Mouse (Mus musculus) embryonic stem cell, embryonic (primary cell): Measurements from ENCODE around the gene Rnf151.

Source experiments
- CTCF ChIA-PET, 4 experiments: fragments of 300-600 bp in 2 of 4; fragments of 350-600 bp in 2 of 4; sonication (Branson Sonifier 250); formaldehyde crosslinking; loops; one replicate each; lab custom pipeline; 2022; ENCODE audit warnings: inconsistent platforms in 2 of 4; lab: Charles Lee
- POLR2A ChIA-PET, 4 experiments: fragments of 300-600 bp in 2 of 4; fragments of 350-600 bp in 2 of 4; sonication (Branson Sonifier 250); formaldehyde crosslinking; loops; one replicate each; lab custom pipeline; 2022; ENCODE audit warnings: antibody characterized with exemption in 4 of 4, inconsistent platforms in 1 of 4; lab: Charles Lee

The Rnf151 gene

DNA sequence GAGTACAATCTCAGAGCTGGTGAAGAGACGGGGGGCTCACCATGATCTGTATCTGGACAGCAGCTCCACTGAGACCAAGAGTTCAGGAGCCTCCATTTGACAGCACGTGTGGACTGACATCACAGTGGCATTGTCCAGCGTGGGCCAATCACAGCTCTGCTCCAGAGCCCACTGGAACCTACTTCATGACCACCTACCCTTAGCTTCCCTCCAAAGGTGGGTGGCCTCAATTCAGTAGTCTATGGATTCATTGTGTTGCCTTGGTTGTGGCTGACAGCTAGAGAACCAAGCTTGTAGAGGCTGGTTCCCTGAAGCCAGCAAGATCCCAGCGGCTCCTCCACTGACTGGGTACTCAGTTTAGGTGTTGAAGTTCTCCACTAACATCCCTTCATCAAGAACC, at the start of gene Rnf151, which contains the start of gene Rps2:
TSS of gene Rnf151 (minus strand) at position 121 of the 400 bp plus-strand sequence.
TSS of gene Rps2 (plus strand) at position 174 of the 400 bp plus-strand sequence.
- POLR2A ChIA-PET, result interaction anchor here (0.5 to 14.7 kb wide), 55 partner anchors 7 to 467 kb away, joined by 3 to 268 read pairs (median 4); partner anchors contain the start of genes Tbl3 (in 4 of the 4), Traf7 (in 3 of the 4), Msrb1 (in 2 of the 4) and Nthl1 (in 2 of the 4)
- CTCF ChIA-PET, result interaction anchor here in 3 of 4 experiments (0.7 to 1.2 kb wide), 5 partner anchors 7 to 42 kb away, joined by 3 to 4 read pairs (median 3); partner anchors contain the start of gene Rpl3l (in 1 of the 3)

DNA sequence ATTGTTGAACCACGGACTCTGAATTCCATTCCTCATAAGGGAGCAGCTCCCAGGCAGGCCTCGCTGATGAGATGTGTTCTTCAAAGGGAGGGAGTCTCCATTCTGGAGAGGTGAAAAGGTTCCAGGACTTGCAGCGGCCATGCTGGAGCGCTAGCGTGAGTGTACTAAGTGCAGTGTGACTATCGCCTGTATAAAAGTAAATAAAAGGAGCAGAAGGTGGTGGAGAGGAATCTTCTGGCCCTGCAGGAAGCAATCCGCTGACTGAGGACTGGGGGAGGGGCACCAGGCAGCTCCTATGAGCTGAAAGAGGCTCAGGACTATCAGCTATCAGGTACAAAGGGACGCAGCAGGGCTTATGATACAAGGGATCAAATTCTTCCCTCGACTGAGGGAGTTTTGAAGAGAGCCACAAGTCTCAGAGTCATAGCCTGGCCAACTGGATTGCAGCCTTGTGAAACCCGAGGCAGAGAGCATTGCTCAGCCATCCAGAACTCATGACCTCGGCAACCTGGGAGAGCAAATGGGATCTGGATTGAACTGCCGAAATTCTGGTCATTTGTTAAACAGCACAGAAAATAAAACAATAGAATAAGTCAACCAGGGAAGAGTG, 48.5 kb upstream of the Rnf151 start:
- ChIA-PET CTCF (interaction anchor here in 1 of 4 experiments (0.5 to 0.7 kb wide), 2 partner anchors 45 to 74 kb away, joined by 3 to 9 read pairs; no protein-coding TSS in a partner anchor), POLR2A (interaction anchor here in 2 of 4 experiments (1.0 to 1.6 kb wide), 5 partner anchors 15 to 312 kb away, joined by 3 to 5 read pairs (median 3); partner anchors contain the start of genes Fahd1 (in 1 of the 2) and Msrb1 (in 1 of the 2))

DNA sequence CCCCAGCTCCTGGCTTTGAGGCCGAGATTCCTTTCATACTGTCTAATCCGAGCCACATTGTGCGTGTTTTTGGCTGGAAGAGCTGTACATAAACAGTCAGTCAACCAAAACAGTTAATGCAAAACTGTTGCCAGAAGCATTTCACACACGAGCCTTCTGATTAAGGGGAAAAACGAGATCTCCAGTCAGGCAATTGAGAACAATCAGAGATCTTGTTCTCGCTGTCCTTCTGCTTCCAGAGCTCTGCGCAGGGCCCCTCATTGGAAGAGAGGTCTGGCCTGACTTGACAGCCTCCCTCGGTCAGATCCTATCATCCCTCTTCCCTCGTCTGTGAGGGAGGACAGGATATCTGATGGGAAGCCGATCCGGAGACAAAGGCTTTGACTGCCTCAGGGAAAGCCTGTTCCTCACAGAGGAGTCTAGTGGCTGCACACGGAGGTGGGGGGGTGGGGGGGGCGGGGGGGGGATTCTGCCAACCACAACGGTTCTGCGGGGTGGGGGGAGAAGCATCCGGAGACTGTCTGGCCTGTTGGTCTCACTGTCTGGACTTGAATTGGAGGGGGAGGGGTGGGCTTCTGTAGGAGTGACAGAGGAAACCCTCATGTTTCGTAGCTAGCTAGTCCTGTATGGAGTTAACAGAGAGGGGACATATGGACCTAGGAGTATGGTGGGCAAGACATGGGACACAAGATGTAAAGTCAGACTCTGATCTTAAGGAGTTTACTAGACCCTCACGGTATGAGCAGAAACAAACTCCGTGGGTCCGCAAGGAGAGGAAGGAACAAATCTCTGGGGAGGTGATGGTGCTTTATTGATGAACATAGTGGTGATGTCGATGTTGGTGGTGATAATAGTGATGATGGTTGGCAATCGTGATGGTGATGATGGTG, 47.4 kb upstream of the Rnf151 start:
- ChIA-PET CTCF (interaction anchor here in 2 of 4 experiments (0.8 to 1.7 kb wide), 2 partner anchors 8 to 9 kb away, joined by 3 to 4 read pairs; no protein-coding TSS in a partner anchor), POLR2A (interaction anchor here in 1 of 4 experiments (0.9 to 1.6 kb wide), 4 partner anchors 13 to 311 kb away, joined by 3 to 5 read pairs (median 4); partner anchors contain the start of genes Fahd1 and Hs3st6)

DNA sequence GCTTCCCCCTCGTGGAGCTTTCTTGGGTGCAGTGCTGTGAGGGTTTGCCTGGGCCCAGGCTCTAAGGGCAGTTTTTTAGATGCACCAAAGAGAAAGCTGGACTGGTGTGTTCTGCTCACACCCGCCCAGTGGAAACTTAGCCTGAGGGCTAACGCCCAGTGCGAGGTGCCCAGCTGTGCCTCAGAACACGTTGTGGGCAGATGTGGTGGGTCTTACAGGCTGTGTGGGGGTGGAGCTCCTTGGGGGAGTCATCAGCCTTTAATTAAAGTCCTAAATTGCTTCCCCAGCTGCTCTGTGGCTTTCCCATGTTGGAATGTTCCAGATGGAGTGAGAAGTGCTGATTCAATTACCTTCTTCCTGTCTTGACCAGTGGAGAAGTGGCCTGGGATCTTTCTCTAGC, 43.3 kb upstream of the Rnf151 start:
- ChIA-PET POLR2A (interaction anchor here in 3 of 4 experiments (0.7 to 1.7 kb wide), 8 partner anchors 9 to 225 kb away, joined by 3 to 7 read pairs (median 4); partner anchors contain the start of genes Hs3st6 (in 3 of the 3), Eme2 (in 1 of the 3), Mrps34 (in 1 of the 3) and Spsb3 (in 1 of the 3)), CTCF (interaction anchor here in 3 of 4 experiments (0.7 to 2.1 kb wide), 8 partner anchors 11 to 57 kb away, joined by 3 to 15 read pairs (median 4); no protein-coding TSS in a partner anchor)

DNA sequence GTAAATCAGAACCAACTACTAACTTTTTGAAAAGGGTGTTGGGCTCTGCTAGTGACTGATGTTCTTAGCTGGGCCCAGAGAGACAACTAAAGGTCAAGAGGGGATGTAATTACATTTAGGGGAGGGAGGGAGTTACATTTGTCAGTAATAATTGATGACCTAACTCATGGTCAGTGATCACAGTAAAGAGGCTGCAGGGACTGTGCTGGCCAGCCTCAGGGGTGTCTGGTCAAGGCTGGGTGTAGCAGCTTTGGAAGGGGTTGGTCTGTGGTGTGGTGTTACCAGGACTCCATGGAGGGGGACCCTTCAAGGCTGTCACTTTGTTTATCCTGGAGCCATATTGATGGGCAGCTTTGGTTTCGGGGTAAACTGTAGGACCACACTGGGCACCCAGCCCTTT, 39.5 kb upstream of the Rnf151 start:
- ChIA-PET POLR2A (interaction anchor here in 2 of 4 experiments (0.9 to 1.7 kb wide), 3 partner anchors 12 to 82 kb away, joined by 3 to 6 read pairs (median 3); partner anchors contain the start of gene Hagh (in 1 of the 2)), CTCF (interaction anchor here in 3 of 4 experiments (0.5 to 1.4 kb wide), 5 partner anchors 10 to 43 kb away, joined by 3 to 6 read pairs (median 4); partner anchors contain the start of gene Rpl3l (in 1 of the 3))

DNA sequence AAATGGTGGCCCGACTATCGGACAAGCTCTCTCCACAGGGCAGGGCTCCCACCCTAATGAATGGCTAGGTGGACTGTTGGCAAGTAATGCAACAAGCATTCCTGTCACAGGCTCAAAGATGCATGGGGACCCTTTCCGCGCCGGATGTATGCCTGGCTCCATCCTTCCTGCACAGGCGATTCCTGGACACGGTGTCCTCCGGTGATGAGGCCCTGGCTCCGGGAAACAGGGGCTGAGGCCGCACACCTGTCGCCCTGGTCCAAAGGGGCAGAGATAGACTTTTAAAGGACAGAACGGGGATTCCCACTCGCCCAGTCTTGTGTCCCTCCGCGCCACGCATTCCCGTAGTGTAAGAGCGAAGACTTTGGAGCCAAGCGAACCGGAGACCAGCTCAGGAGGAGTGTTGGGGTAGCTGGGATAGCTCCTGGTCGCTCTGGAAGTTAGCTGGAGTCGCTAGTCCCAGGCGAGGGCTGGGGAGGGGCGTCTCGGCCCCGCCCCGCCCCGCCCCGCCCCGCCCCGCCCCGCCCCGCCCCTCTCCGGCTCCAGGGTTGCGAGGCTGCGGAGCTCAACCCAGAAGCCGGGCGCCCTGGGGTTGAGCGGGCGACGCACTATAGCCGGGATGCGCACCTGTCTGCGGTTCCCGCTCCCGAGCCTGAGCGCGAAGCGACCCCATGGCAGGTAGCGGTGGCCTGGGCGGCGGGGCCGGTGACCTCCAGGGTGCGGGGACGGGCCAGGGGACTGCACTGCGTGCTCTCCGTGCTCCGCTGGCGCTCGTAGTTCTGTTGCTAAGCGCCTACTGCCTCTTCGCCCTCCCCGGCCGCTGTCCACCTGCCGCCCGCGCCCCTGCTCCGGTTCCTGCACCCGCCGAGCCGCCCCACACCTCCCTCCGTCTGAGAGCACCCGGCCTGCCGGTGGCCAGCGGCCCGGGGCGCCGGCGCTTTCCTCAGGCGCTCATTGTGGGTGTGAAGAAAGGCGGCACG, 34.8 kb upstream of the Rnf151 start, which contains the start of gene Hs3st6:
TSS of gene Hs3st6 (plus strand) at position 574 of the 980 bp plus-strand sequence.
- ChIA-PET POLR2A (interaction anchor here in 3 of 4 experiments (0.6 to 3.6 kb wide), 45 partner anchors 8 to 818 kb away, joined by 3 to 18 read pairs (median 4); partner anchors contain the start of genes Meiob (in 3 of the 3), Fahd1 (in 2 of the 3), Msrb1 (in 2 of the 3) and Spsb3 (in 2 of the 3)), CTCF (interaction anchor here in 2 of 4 experiments (0.6 to 1.6 kb wide), 6 partner anchors 16 to 48 kb away, joined by 3 to 4 read pairs (median 3); partner anchors contain the start of gene Msrb1 (in 1 of the 2))

DNA sequence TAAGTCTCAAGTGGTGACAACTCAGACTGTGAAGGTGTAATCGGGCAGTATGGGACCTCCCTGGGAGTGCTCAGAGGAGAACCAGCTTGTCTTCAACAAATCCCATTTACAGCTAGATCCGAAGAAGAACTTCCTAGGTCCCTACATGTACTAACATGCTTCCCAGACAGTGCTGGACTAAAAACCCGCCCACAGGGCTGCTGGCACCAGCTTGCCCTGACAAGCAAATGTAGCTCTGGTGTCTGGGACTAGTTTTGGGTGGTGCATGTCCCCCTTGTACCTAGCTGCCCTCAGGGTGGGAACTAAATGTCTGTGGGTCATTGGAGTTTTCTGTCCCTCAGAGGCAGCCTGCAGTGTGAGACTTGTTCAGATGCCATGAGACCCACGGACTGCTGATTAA, 33.7 kb upstream of the Rnf151 start:
- ChIA-PET CTCF (interaction anchor here in 2 of 4 experiments (0.6 to 1.6 kb wide), 5 partner anchors 15 to 99 kb away, joined by 3 read pairs; partner anchors contain the start of genes Fahd1 (in 1 of the 2) and Msrb1 (in 1 of the 2)), POLR2A (interaction anchor here in 3 of 4 experiments (0.6 to 3.6 kb wide), 20 partner anchors 15 to 580 kb away, joined by 3 to 18 read pairs (median 5); partner anchors contain the start of genes Fahd1 (in 2 of the 3), Msrb1 (in 2 of the 3), Cramp1l (in 1 of the 3) and Ift140 (in 1 of the 3))

DNA sequence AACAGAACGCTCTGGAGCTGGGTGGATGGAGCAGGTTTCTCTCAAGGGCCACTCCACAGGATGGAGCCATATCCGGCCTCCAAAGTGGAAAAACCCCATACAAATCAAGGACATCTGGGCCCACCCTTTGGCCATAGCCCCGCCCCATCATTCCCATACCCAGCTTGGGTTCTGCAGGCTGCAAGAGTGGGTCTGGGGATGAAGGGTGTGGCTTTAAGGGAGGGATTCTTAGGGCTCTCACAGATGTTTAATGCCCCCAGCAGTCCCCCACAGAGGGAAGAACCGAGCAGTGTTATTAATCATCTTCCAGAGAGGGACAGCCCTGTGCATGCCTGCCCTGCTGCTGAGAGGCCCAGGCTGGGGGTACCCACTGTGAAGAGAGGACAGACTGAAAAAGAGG, 29.1 kb upstream of the Rnf151 start:
- ChIA-PET CTCF (interaction anchor here in 2 of 4 experiments (0.6 to 1.1 kb wide), 9 partner anchors 14 to 135 kb away, joined by 3 to 5 read pairs (median 4); partner anchors contain the start of gene Hagh (in 1 of the 2)), POLR2A (interaction anchor here in 3 of 4 experiments (1.0 to 2.0 kb wide), 10 partner anchors 11 to 140 kb away, joined by 3 to 7 read pairs (median 4); partner anchors contain the start of genes Meiob (in 2 of the 3), Msrb1 (in 1 of the 3), Nubp2 (in 1 of the 3) and Spsb3 (in 1 of the 3))

DNA sequence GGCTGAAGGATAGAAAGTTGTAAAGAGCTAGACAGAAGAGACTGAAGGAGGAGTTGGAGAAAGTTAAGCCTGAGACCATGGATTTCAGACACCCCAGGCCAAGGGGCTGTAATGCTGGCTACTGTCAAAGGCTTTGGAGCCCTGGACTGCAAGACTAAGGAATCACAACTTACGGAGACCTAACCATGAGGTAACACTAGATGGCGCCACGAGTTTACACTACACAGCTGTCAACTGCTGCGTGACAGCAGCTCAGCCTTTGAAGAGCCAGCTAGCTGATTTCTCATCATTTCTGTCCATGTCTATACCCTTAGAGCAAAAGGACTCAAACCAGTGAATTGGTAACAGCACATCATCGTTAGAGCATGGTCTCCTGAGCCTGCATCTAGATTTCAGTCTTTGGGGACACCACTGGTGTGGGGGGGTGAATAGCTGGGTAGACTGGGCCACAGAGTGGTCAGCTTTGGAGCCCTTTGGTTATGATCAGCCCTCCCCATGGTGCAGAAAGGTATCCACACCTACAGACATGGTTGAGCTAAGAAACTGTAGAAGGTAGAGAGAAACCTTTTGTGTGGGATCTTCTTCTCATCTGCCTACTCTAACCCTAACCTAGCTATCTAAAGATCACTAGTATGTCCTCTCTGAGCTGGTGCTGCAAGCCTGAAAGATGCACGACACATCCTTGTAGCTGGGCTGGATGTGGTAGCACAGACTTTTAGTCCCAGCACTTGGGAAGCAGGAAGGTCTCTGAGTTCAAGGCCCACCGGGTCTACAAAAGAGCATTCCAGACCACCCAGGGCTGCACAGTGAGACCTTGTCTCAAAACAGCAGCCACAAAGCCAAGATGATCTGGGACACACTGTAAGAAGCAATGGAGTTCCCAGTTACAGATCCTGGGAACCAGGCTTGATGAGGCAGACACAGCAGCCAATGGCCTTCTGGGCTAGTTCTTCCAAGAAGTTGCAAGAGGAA, 27.9 kb upstream of the Rnf151 start:
- POLR2A ChIA-PET, result interaction anchor here (0.5 to 2.5 kb wide), 36 partner anchors 8 to 1462 kb away, joined by 3 to 12 read pairs (median 4); partner anchors contain the start of genes Msrb1 (in 3 of the 4), Traf7 (in 3 of the 4), Fahd1 (in 2 of the 4) and Arhgdig (in 1 of the 4)
- CTCF ChIA-PET, result interaction anchor here (0.5 to 1.9 kb wide), 66 partner anchors 9 to 675 kb away, joined by 3 to 19 read pairs (median 3); partner anchors contain the start of genes Eme2 (in 3 of the 4), Meiob (in 3 of the 4), Mrps34 (in 3 of the 4) and Fahd1 (in 2 of the 4)

DNA sequence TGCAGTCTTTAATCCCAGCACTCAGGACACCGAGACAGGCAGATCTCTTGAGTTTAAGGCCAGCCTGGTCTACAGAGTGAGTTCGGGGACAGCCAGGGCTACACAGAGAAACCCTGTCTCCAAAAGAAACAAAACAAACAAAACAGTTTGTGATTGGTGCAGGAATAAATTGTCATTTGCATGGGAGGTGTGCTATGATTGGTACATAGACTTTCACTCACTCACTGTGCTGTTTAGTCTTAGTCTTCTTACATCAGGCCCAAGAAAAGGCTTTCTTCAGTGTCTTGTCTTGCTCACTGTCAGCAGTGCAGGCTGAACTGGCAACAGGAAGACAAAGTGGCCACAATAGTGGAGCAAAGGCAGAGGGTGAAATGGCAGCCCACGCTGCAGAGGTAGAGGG, 26.5 kb upstream of the Rnf151 start:
- ChIA-PET POLR2A (interaction anchor here in 3 of 4 experiments (0.5 to 2.5 kb wide), 5 partner anchors 8 to 216 kb away, joined by 3 to 12 read pairs (median 10); partner anchors contain the start of genes Msrb1 (in 2 of the 3), Fahd1 (in 1 of the 3) and Traf7 (in 1 of the 3)), CTCF (interaction anchor here in 2 of 4 experiments (1.1 to 1.6 kb wide), 2 partner anchors 14 to 18 kb away, joined by 3 to 4 read pairs; no protein-coding TSS in a partner anchor)

DNA sequence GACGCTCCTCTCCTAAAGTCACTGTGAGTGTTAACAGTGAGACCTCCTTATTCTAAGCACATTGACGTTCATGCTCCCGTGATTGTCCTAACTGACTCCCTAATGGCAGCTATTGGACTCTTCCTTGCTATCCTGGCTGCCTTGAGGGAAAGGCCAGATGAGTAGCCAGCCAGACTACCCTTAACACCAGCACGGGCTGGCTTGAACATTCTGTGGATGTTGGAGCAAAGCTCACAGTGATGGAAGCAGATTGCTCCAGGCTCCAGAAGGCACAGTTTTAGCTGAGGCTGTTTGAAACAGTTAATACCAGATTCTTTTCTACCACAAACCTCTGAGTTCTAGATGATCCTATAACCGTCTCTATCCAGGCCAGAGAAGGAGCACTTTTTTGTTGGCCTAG, 26.0 kb upstream of the Rnf151 start:
- ChIA-PET POLR2A (interaction anchor here in 2 of 4 experiments (1.6 to 2.5 kb wide), 2 partner anchors 7 to 12 kb away, joined by 6 to 12 read pairs; partner anchors contain the start of gene Msrb1 (in 1 of the 2)), CTCF (interaction anchor here in 1 of 4 experiments (1.1 kb wide), 1 partner anchor 18 kb away, joined by 3 read pairs; no protein-coding TSS in a partner anchor)

DNA sequence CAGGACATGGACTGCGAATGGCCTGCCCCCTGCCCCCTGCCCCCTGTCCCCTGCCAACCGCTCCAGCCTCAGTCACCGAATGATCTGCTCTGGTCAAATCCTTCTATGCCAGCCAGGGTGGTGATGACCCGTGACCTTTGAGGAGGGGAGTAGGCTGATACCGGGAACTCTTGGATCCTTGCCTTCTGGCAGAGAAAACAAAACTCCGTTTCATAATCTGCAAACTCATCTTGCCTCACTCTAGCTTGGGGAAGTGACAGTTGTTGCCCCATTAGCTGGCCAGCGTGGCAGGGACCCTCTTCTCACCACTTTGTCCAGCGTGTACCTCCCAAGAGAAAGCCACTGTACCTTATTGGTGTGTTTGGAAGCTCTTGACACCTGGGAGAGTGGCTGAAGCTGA, 24.4 kb upstream of the Rnf151 start:
- ChIA-PET CTCF (no interaction called here), POLR2A (interaction anchor here in 3 of 4 experiments (0.6 to 16.1 kb wide), 5 partner anchors 10 to 339 kb away, joined by 3 to 268 read pairs (median 5); partner anchors contain the start of genes Ndufb10 (in 1 of the 3), Rnf151 (in 1 of the 3), Rpl3l (in 1 of the 3) and Rps2 (in 1 of the 3))

DNA sequence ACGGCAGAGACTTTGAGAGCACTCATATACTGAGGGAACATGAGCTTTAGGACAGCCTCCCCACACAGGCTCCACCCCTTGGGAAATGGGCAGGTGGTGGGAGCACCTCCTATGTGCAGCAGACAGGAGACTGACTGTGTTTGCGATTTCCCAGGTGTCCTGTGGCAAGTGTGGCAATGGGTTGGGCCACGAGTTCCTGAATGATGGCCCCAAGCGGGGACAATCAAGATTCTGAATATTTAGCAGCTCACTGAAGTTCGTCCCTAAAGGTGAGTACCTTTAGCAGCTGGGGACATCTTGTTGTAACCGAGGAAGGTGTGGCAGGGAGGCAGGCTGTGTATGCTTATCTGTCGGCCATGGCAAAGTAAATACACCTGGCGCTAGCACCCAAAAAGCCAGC, 22.1 kb upstream of the Rnf151 start:
- POLR2A ChIA-PET, result interaction anchor here (0.6 to 16.1 kb wide), 21 partner anchors 9 to 261 kb away, joined by 3 to 268 read pairs (median 3); partner anchors contain the start of genes Hs3st6 (in 2 of the 4), Ndufb10 (in 2 of the 4), Rnf151 (in 2 of the 4) and Rps2 (in 2 of the 4)

More for the DNA sequence above, 22.1 kb upstream of the Rnf151 start:
- CTCF ChIA-PET, result interaction anchor here in 2 of 4 experiments (0.6 to 0.8 kb wide), 3 partner anchors 11 to 510 kb away, joined by 3 to 4 read pairs (median 3); no protein-coding TSS in a partner anchor
